Mouse (Mus musculus) G1E (cell line): ENCODE measurements around the gene Tdgf1.

ENCODE experiments used
- CTCF ChIP-seq: IDR thresholded peaks from 2 replicates; pipeline ENCODE4 v1.5.1; 2012; ENCODE audit warnings: low read depth, low read length, inconsistent platforms, mixed read lengths
- GATA1 ChIP-seq: IDR thresholded peaks from 2 replicates; pipeline ENCODE4 v1.6.1; 2012; ENCODE audit warnings: borderline replicate concordance, low read length, inconsistent platforms, mixed read lengths
- GATA2 ChIP-seq: IDR thresholded peaks from 2 replicates; pipeline ENCODE4 v1.6.1; 2012; ENCODE audit warnings: low read depth, low read length, inconsistent platforms, borderline replicate concordance
- POLR2AphosphoS5 ChIP-seq: IDR thresholded peaks from 2 replicates; pipeline ENCODE4 v1.6.1; 2012; ENCODE audit warnings: low read depth, low read length, inconsistent platforms; ENCODE audit not compliant: insufficient replicate concordance
- TAL1 ChIP-seq: conservative IDR thresholded peaks from 2 replicates; pipeline ENCODE4 v1.6.1; 2012; ENCODE audit warnings: low read depth, low read length, inconsistent platforms, mixed read lengths

DNA sequence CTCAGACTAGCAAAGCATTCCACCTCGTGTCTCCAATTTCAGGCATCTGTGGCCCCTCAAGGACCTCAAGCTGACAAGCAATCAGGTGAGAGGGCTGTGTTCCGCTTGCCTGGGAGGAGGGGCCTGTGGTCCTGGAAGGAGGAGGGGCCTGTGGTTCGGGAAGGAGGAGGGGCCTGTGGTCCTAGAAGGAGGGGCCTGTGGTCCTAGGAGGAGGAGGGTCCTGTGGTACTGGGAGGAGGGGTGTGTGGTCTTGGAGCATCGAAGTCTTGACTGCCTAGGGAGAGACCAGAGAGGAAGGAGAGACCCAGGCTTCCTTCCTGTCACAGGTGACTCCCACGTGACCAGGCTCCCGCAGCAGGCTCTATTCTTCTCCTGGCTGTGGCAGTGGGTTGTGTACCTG is 49.4 kb downstream of the Tdgf1 start:
- TF ChIP-seq CTCF = no peak
- TF ChIP-seq GATA2 = no peak
- no peak for TF ChIP-seq TAL1
- TF ChIP-seq GATA1 = no peak
- TF ChIP-seq POLR2AphosphoS5 = no peak
